Mouse (Mus musculus): ENCODE results near the gene Frem2. TPM values are rescaled to one million over a fixed set of nuclear protein-coding genes. Genes with fewer than 3 reads are reported as not detected.
A peak's percentile ranks its signal among the peaks of the same experiment; 100 is the strongest.

Gene Frem2
- 10 to 100 TPM; 24.6 to 28.5 TPM for total RNA-seq (2021)
- long read RNA-seq, experiment 1, partial matches to known transcripts: 4 of 7 reads
- long read RNA-seq, experiment 1, other reads (novel, unspliced or antisense): 3 of 7 reads
- long read RNA-seq, experiment 2, partial matches to known transcripts: 3 of 7 reads
- long read RNA-seq, experiment 2, other reads (novel, unspliced or antisense): 4 of 7 reads

DNA sequence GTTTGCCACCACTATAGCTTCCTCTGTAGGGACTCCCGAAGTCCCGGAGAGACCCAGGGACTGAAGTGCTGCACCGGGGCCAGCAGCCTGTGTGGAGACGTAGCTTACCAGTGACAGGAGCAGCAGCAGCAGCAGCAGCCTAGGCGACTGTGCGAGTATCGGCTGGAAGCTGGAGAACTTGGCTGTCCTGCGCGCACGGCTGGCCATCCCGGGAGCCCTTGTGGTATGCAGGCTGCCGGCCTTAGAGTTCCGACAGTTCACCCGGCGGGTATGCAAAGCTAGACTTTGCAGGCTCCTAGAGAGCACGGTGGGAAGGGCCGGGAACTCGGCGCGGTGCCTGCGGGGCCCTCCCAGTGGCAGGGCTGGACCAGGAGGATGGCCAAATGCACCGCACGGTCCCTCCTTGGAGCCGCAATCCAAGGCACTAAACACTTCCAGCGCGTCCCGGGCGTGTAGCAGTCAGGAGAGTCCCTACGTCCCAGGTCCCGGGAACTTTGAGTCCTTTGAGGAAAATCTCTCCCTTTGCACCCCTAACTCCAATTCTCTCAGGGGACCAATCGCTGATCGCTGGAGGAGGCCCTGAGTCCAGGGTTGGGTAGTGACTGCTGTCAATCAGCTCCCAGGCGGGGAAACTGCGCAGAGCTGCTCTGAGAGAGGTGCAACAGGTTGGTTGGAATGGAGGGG lies at the start of gene Frem2:
TSS of gene Frem2 (minus strand) at position 478 of the 684 bp plus-strand sequence.
- DNase-seq (ENCODE audit: low spot score in 2 of 2): peak in 1 of 2 experiments; percentile 61

DNA sequence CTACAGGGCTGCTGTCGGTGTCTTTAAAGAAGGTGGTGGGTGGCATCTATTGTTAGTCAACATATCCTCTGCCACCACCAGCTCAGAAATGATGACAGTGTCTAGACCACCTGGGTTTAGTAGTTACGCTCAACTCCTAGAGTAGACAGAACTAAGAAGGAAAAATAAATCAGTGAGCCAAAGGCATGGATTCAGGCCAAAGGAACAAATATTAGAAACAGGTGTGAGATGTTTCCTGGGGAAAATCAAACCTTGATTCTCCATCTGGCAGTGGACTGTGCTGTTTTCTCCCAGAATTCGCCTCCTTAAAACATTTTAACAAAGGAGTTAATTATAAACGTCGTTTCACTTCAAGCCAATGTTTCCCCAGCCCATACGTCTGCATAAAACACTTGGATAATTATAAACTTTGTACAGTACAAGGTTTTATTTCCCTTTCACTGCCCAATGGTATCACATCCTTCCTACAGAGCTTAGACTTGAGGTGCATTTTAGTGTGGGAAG lies 48.9 kb upstream of the Frem2 start:
- no peak for DNase-seq (ENCODE audit: low spot score in 2 of 2)

DNA sequence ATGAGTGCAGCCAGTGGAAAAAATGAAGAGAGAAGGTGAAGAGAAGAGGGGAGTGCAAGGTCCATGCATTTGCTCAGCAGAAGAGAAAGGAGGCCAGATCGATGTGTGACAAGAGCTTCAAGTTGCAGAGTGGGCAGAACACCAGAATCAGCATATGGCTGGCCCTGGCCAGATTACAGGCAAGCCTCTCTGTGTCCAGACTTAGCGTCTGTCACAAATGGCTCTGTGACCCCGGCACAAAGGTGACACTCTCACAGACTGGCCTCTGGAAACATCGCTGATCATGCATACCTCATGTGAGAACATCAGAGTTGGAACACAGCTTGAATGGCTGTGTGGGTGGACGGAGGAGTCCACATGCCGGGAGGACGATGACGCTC lies 46.0 kb upstream of the Frem2 start:
- DNase-seq (ENCODE audit: low spot score in 2 of 2): peak in 1 of 2 experiments; percentile 11

DNA sequence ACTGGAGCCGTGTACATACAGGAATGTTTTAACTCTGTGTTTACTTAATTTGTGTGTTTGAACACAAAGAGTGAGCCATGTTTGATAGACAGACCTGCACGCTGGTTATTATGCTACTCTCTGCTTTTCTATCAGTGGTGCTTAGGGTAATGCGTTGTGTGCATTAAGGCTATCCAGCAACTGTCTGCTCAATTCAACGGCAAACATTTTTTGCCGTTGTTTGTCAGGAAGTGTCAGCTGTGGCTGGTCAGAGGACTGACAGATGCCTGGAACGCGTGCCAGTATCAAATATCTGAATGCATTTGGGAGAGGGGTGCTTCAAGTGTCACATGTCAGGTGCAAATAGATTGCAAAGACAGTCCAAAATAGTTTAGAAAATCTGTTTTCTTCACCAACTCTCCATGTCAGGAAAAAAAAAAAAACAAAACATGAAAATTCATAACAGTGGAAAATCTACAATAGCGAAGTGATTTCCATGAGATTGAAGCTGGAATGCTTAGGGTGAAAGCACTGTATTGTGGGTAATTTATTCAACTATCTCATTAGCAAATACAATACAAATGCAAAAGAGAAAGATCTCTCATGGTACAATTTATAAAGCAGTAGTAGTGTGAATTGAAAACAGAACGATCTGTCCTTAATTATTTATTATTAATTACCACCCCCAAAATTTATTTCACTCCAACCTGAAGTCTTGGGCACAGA lies 45.4 kb upstream of the Frem2 start:
- DNase-seq (ENCODE audit: low spot score in 2 of 2): peak in 1 of 2 experiments; percentile 7

DNA sequence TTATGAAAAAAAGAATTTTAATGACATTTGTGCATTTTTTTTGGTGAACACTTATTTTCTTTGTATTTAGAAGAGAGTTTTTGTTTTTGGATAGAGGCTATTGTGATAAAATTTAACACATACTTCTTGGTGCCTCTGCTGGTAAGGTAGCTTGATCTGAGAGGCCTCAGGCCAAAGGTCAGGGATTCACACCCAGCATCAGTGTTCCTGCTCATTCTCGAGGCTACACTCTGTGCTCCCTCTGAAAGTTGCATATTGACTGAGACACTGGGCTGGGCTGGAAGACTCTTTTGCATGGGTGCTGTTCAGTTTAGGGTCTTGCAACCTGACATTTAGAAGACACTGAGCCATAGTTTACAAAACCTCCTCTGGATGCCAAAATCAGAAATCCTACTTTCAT lies 44.8 kb upstream of the Frem2 start:
- DNase-seq (ENCODE audit: low spot score in 2 of 2): no peak

DNA sequence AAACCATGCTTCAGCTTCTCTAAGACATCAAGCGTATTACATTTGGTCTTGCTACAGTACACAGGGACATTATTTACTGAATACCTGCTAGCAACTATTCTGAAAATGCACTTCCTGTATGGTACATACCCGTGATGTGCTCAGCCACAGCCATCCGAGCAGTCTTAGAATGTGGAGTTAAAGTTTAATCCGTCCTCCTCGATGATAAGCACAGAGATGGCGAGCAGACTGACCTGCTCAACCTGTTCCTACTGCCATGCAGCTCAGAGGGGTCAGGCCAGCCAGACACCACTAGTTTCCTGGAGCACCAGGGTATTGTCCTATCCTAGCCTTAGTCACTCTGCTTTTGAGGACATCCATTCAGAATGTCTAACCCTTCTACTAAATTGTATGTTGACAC lies 30.6 kb upstream of the Frem2 start:
- DNase-seq (ENCODE audit: low spot score in 2 of 2): no peak

DNA sequence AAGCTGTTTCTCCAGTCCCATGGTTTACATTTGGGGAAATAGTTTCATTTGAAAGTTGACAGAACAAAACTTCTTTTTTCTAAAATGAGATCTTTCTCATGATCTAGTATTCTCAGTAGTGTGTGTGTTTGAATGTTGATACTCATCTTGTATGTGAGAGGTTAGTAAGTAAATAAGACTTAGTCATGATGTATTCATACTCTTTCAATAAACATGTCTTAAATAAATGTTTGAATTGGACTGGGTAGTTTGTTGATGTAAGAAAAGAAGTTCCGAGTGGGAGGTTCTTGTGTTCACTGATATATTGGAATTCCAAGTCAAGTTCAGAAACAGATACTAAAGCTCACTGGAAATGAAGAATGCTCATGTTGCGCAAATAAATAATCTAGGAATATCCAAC lies 25.1 kb upstream of the Frem2 start:
- DNase-seq (ENCODE audit: low spot score in 2 of 2): no peak

DNA sequence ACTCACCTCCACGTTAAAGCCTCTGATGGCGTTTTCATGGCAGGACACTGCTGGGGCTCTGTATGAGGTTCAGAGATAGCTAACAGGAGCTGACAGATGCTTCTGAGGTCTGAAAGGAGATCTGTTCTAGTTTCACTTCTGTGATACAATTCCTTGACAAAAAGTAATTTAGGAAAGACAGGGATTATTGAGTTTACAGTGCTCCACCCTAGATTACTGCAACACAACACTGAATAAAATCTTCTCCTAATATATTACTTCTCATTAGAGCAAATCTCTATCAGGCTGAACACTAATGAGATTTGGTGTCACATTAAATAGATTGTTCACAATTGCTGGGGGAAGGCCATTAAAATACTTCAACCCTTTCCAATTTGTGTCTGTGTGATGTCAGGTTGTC lies 23.7 kb upstream of the Frem2 start:
- DNase-seq (ENCODE audit: low spot score in 2 of 2): no peak

DNA sequence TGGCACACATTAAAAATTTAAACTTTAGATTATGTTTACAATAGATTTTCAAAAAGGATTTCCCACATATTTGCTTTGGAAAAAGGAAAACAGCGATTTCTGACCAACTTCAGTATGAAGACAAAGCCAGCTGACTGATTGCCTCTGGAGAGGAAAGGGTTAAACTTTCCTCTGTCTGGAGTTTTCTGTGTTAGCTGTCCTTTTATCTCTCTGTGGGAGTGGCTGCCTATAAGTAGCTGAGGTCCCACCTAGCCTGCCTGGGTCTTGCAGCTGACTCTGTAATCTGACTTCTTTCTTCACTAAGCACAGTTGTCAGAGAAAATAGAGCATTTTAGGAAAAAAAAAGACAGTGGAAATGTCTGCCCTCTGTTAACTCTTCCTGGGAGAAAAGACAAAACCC lies 17.1 kb upstream of the Frem2 start:
- no peak for DNase-seq (ENCODE audit: low spot score in 2 of 2)

DNA sequence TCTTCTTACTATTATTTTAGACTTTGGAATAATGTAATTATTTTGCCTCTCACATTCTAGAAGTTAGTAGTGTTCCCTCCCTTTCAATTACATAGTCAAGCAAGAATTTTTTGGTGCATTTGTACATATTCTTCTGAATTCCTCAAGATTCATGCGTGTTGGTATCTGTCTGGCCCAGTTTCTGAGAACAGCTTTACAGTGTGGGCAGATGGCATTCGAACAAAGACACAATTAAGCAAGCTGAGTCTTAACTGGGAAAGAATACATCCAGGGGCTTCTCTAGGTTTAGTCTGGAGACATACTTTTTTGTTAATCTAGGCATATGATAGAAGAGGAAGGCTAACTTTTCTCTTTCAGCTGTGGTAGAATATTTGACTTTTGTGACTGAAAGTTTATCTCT lies 12.6 kb upstream of the Frem2 start:
- no peak for DNase-seq (ENCODE audit: low spot score in 2 of 2)

DNA sequence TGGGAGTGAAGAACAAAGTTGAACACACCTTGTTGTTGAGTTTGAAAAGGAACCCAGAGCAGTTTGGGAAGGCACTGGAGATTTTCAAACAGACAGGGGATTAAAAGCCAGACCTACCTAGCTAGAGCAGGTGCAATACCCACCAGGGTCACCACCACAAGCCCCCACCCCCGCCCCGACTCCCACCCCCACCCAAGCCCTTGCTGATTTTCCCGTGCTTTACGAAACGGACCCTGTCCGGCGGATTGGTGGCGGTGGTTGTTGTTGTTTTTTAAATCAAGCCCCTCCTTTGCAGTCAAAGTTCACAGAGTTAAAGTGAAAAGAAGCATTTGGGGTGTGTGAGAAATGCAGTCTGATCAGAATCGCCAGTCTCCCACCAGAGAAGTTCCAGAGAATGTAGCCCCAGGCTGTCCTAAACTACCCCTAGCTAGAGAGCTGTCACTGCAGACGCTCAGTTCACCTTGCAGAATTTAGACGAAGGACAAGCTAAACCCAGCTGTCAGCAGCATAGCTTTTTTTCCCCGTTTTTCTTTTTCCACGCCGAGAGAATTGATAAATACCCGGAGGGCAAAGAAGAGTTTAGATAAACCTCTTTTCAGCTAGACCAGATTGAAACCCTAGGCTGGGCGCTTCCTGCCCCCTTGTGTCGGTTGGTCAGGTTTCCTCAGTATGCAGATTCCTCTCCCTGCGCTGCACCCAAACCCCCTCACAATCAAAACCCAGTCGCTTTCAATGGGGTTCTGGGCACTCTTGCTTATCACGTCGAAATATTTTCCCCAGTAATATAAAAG lies 784 bp upstream of the Frem2 start:
- peak in 1 of 2 experiments; percentile 25 for DNase-seq (ENCODE audit: low spot score in 2 of 2)

DNA sequence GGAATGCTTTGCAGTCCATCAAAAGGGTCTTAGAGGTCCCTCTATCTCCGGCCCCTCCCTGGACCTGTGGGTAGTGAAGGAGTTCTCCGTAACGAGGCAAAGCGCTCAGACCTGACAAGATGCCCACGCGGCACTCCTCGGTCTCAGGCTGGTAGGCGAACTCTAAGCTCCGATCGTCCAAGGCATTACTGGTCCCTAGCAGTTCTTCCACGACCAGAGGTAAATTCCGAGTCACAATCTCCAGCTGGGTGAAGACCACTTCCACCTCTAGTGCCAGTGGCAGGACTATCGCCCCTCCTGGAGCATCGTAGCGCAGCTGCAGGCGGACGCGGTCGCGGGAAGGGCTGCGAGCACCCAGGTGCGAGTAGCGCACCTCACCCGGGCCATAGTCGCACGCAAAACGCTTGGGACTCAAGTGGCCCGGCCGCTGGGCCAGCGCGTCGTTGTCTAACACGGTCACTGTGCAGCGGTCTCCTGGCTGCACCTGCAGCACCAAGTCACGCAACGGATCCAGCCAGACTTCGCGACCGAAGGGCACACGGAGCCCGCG lies 752 bp downstream of the Frem2 start:
- DNase-seq (ENCODE audit: low spot score in 2 of 2): no peak

DNA sequence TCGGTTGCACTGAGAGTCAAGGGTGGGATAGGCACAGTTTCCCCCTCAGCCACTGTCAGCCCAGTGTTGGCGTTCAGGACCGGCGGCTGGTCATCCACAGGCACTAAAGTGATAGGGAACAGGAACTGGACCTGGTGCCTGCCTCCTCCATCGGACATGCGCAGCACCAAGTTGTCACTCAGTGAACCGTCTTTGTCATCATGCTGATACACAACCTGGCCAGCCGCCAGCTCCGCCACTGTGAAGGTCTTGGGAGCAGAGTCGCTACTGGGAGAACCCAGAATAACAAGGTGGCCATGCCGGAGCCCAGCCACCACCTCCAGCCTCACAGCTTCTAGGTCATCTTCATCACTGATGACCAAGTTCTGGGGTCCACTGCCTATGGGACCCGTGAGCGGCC lies 1.8 kb downstream of the Frem2 start:
- peak in 1 of 2 experiments; percentile 22 for DNase-seq (ENCODE audit: low spot score in 2 of 2)

DNA sequence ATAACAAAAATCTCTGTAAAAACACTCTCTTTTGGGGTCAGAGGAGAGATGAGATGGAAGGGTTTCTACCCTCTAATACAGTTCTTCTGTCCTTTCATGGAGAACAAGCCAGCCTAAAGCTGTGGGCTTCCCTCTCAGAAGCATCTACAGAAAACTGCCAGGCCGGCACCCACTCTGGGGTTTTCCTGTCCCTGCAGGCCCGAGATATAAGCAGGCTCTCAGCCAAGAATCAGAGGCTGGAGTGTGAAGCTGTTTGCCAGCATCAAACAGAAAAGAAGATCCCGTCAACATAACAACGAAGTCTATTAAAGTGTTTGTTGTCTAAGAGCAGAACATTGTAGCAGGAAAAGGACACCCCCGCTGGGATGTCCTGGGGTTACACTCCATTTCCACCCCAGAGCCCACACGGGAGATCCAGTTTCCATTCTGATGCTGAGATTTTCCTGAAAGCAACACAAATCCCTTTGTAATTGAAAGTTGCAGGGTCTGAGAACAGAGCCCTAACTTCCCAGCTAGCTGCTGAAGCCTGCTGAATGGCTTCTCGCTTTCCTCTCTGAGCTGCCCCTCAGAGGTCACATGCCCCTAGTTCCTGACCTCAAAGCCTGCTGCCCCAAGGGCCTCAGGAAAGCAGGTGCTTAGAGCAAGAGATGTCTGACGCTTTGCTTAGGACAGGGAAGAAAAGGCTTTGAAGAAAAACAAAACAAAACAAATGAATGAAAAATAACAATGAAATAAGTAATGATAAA lies 7.0 kb downstream of the Frem2 start:
- DNase-seq (ENCODE audit: low spot score in 2 of 2): no peak

DNA sequence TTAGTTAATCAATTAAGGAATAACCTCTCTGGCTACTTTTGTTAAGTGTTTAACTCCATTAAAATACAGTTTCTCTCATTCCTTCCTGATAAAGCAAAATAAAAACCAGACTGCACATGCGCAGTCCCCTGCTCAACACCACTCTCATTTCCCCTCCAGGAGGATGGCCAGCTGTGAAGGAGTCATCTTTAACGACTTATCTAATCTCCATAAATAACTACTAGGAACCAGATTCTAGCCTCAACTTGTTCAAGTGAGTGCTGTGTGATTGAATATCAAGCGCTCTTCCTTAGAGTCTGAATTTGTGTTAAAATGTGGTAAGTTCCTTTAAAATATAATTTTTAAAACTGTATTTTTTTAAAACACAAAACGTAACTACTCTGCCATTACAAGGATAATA lies 7.7 kb downstream of the Frem2 start:
- DNase-seq (ENCODE audit: low spot score in 2 of 2): no peak

DNA sequence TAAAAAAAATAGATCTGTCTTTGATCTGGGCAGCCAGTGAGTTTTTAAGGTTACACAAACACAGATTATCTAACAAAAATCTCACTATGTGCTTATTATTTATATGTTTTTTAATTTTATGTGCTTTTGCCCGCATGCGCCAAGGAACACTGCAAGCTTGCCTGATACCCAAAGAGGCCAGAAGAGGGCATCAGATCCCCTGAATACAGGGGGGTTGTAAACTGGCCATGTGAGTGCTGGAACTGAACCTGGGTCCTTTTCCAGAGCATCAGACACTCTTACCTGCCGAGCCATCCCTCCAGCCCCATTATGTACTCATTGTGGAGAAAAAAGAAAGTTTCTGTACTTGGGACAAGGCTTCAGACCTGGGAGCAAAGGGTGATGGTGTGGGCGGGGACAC lies 8.3 kb downstream of the Frem2 start:
- no peak for DNase-seq (ENCODE audit: low spot score in 2 of 2)

DNA sequence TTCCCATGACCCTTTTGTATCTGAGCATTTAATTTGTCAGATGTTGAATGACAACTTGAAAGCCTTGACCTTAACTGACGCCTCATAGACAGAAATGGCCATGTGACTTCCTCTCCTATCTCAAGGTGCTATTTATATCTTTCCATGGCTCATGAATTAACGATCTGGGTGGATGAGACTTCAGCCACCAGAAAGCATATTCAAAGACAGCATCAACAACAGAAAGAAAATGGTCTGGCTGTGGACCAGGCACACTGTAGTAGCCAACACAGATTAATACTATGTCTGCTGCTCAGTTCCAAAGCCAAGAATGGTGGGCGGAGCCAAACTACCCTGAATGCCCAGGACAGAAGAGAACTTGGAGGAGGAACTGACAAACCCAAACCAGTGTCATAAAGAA lies 21.2 kb downstream of the Frem2 start:
- DNase-seq (ENCODE audit: low spot score in 2 of 2): no peak

DNA sequence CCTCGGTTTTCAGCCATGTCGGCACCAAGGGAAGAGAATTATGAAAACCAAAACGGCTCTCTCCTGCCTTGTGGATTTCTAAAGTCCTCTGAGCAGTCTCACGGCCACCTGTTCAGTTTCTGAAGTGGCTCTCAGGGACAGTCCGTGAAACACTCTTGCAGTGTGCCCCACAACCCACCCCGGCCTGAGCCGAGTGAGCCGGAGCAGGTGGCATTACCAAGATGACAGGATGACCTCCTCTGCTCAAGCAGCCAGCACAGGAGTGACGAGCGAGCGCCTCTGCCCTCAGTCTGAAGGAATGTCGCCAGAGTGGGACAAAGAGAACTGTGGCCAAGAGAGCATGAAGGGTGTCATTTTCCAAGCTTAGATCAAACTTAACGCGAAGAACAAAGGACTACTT lies 26.0 kb downstream of the Frem2 start:
- DNase-seq (ENCODE audit: low spot score in 2 of 2): no peak

DNA sequence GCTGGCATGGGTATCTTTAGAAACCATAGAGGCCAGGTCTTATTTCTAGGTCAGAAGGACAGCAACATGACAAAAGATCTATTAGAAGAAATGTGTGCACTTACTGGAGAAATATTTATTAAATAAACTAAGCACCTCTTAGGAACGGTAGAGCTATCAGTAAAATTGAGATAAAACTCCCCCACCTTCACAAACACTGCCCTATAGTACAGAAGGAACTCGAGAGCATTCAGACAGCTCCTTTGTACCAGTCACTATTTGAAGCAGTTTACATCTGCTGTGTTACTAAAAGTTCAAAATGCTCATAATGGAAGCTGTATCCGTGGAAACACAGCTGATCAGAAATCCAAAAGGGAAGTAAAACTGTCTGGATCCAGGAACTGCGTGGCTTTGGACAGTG lies 26.5 kb downstream of the Frem2 start:
- DNase-seq (ENCODE audit: low spot score in 2 of 2): no peak

DNA sequence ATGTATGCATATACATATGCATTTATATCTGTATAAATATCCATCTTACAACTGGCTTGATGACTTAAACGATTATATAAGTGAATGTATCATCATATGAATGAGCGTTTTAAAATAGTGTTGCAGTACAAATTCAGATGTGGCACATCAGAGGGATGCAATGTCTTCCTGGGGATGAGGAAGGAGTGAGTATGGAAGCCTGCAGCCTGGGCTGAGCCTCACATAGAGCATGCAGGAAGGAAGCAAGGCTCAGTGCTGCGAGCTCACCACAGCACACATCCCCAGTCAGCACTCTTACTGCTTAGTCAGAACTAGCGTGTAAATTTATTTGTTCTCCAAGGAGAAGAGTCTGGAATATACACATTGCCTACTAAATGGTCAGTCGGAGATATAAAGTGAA lies 27.2 kb downstream of the Frem2 start:
- no peak for DNase-seq (ENCODE audit: low spot score in 2 of 2)

DNA sequence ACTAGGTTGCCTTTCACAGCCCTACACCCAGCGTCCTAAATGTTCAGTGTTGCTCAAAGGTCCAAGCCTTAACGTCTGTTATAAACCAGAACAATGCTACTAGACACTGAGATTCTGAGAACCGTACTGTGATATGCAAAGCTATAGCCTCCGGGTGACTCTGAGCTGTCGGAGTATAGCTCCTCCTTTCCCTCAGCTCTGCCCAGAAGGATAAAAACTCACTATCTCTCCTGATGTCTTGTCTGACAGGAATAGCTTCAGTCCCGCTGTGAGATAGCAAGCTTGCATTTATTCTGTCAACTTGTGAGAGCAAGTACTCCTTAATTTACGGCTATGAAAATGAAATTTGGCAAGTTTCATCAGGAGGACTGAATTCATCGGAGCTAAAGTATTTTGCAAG lies 33.9 kb downstream of the Frem2 start:
- DNase-seq (ENCODE audit: low spot score in 2 of 2): no peak

Data from gastrocnemius, postnatal 4 days (tissue).